Mouse (Mus musculus) left cerebral cortex, adult 11 months (tissue): ENCODE results near the gene Eea1.

Experiments
- DNase-seq: peaks from one replicate; pipeline ENCODE4 v3.0.0; 2022; ENCODE audit warnings: low spot score

Gene Eea1

GRCm38 (mm10) chr10:95949410-95949809, 9.0 kb downstream of the Eea1 start:
- DNase-seq, result no peak

- no peak for DNase-seq
Observed at GRCm38 (mm10) chr10:95950194-95950593, 9.7 kb downstream of the Eea1 start.

- DNase-seq, result no peak
Observed at GRCm38 (mm10) chr10:95950797-95951196, 10.3 kb downstream of the Eea1 start.

GRCm38 (mm10) chr10:95951346-95951745, 10.9 kb downstream of the Eea1 start:
- DNase-seq, result no peak

- no peak for DNase-seq
Observed at GRCm38 (mm10) chr10:95956629-95957028, 16.2 kb downstream of the Eea1 start.

GRCm38 (mm10) chr10:95957574-95957973, 17.1 kb downstream of the Eea1 start:
- no peak for DNase-seq

GRCm38 (mm10) chr10:95964679-95965078, 24.2 kb downstream of the Eea1 start:
- no peak for DNase-seq

GRCm38 (mm10) chr10:95969694-95970093, 29.2 kb downstream of the Eea1 start:
- DNase-seq, result no peak

- DNase-seq, result no peak
Observed at GRCm38 (mm10) chr10:95970744-95971212, 30.3 kb downstream of the Eea1 start.

GRCm38 (mm10) chr10:95971341-95971740, 30.9 kb downstream of the Eea1 start:
- DNase-seq, result no peak

GRCm38 (mm10) chr10:95971942-95972341, 31.5 kb downstream of the Eea1 start:
- no peak for DNase-seq

GRCm38 (mm10) chr10:95974462-95974861, 34.0 kb downstream of the Eea1 start:
- DNase-seq, result no peak

- no peak for DNase-seq
Observed at GRCm38 (mm10) chr10:95976798-95977197, 36.3 kb downstream of the Eea1 start.

GRCm38 (mm10) chr10:95989731-95990130, 49.3 kb downstream of the Eea1 start:
- no peak for DNase-seq

- no peak for DNase-seq
Observed at GRCm38 (mm10) chr10:95991176-95991575, 50.7 kb downstream of the Eea1 start.

- no peak for DNase-seq
Observed at GRCm38 (mm10) chr10:96000904-96001303, 60.5 kb downstream of the Eea1 start.

- no peak for DNase-seq
Observed at GRCm38 (mm10) chr10:96015738-96016137, 75.3 kb downstream of the Eea1 start.

- DNase-seq, result no peak
Observed at GRCm38 (mm10) chr10:96017418-96017817, 77.0 kb downstream of the Eea1 start.

GRCm38 (mm10) chr10:96033356-96033984, 93.0 kb downstream of the Eea1 start:
- peak; percentile 26 for DNase-seq

- DNase-seq, result no peak
Observed at GRCm38 (mm10) chr10:96034106-96034505, 93.7 kb downstream of the Eea1 start.

- no peak for DNase-seq
Observed at GRCm38 (mm10) chr10:96035951-96036350, 95.5 kb downstream of the Eea1 start.

- DNase-seq, result no peak
Observed at GRCm38 (mm10) chr10:96044216-96044615, 103.8 kb downstream of the Eea1 start.

- no peak for DNase-seq
Observed at GRCm38 (mm10) chr10:96047960-96048536, 107.6 kb downstream of the Eea1 start.

GRCm38 (mm10) chr10:96048550-96048949, 108.1 kb downstream of the Eea1 start:
- DNase-seq, result no peak
